Mouse (Mus musculus) neural tube, embryonic 12.5 days (tissue): Measurements from ENCODE around the gene Tyms. TPM values are rescaled to one million over a fixed set of nuclear protein-coding genes. Genes with fewer than 3 reads are reported as not detected.

ENCODE experiments used
- ATAC-seq: fragments of 200-750 bp; cut with Nextera tagmentation; 2 replicates; pipeline ENCODE4 v1.8.0; 2017; ENCODE audit warnings: low read depth, mild to moderate bottlenecking, moderate TSS enrichment, moderate library complexity; ENCODE audit not compliant: low FRiP score
- H3K27ac ChIP-seq: fragments of 300-500 bp; sonication (generic); 2 replicates; pipeline ENCODE4 v1.5.1; 2016
- H3K27me3 ChIP-seq: fragments of 300-500 bp; sonication (generic); replicated peaks from 2 replicates; pipeline ENCODE4 v1.6.1; 2016; ENCODE audit warnings: mild to moderate bottlenecking
- H3K36me3 ChIP-seq: fragments of 300-500 bp; sonication (generic); 2 replicates; pipeline ENCODE4 v1.6.1; 2016; ENCODE audit warnings: mild to moderate bottlenecking
- H3K4me1 ChIP-seq: fragments of 300-500 bp; sonication (generic); 2 replicates; pipeline ENCODE4 v1.6.1; 2016
- H3K4me2 ChIP-seq: fragments of 300-500 bp; sonication (generic); replicated peaks from 2 replicates; pipeline ENCODE4 v1.6.1; 2016; ENCODE audit warnings: mild to moderate bottlenecking
- H3K4me3 ChIP-seq: fragments of 300-500 bp; sonication (generic); 2 replicates; pipeline ENCODE4 v1.5.1; 2016
- H3K9ac ChIP-seq: fragments of 300-500 bp; sonication (generic); 2 replicates; pipeline ENCODE4 v1.6.1; 2016; ENCODE audit warnings: mild to moderate bottlenecking
- H3K9me3 ChIP-seq: fragments of 300-500 bp; sonication (generic); 2 replicates; pipeline ENCODE4 v1.6.1; 2016; ENCODE audit warnings: mild to moderate bottlenecking
- WGBS: fragments of 180-500 bp; shearing (Covaris S2); methylation state at CpG from one replicate; pipeline ENCODE4 v1.1.7; 2016; 5-methylcytosine and 5-hydroxymethylcytosine counted together
- polyA plus RNA-seq: library from polyadenylated mRNA; unstranded; fragments of >200 nt; fragmentation: Nextera tagmentation; extraction: Ambion mirVana; gene quantifications from 2 replicates; pipeline ENCODE4 v1.2.1, GENCODE M21; 2016

Tyms gene
- polyA plus RNA-seq, 1 experiment from 2014 or later: 140 TPM

GRCm38 (mm10) chr5:30110371-30111060 is 37.1 kb upstream of the Tyms start:
- Histone ChIP-seq H3K36me3 (peaks cover 32% of the 10 kb centered on the region), H3K9me3 (no peaks in the 10 kb centered on the region), H3K27ac (peak overlapping the region; percentile 5; the same call in 1 of the 2 replicates), H3K4me1 (peaks cover 82% of the 10 kb centered on the region), H3K9ac (peak overlapping the region; percentile 38; the same call in 1 of the 2 replicates), H3K27me3 (peaks cover 34% of the 10 kb centered on the region), H3K4me3 (0 out of 2 replicates have a peak overlapping the region, but pooled peaks have one; percentile 5), H3K4me2 (peak overlapping the region; percentile 51)
- 4% methylated on average over 22 of the region's 22 CpGs for WGBS
- ATAC-seq: no peak

- peaks cover 82% of the 10 kb centered on the region for H3K4me1 ChIP-seq
Measured at GRCm38 (mm10) chr5:30109899-30110298, 36.5 kb upstream of the Tyms start.

GRCm38 (mm10) chr5:30108233-30108632 is 34.8 kb upstream of the Tyms start:
- H3K4me3 ChIP-seq: no peak overlapping the region
- H3K4me1 ChIP-seq: peaks cover 70% of the 10 kb centered on the region
- H3K27ac ChIP-seq: 0 out of 2 replicates have a peak overlapping the region, but pooled peaks have one; percentile 26
- peaks cover 21% of the 10 kb centered on the region for H3K27me3 ChIP-seq
- peaks cover 13% of the 10 kb centered on the region; the same call in 1 of the 2 replicates for H3K36me3 ChIP-seq
- H3K9ac ChIP-seq: peak overlapping the region; percentile 38; the same call in 1 of the 2 replicates
- H3K4me2 ChIP-seq: peak overlapping the region; percentile 92
- no peaks in the 10 kb centered on the region for H3K9me3 ChIP-seq
- ATAC-seq: no peak
- WGBS: 65% methylated on average over 6 of the region's 6 CpGs

More at GRCm38 (mm10) chr5:30109899-30110298, 36.5 kb upstream of the Tyms start:
- H3K4me2 ChIP-seq: peak overlapping the region; percentile 51; the same call in 1 of the 2 replicates
- H3K27ac ChIP-seq: no peak overlapping the region
- H3K36me3 ChIP-seq: peaks cover 29% of the 10 kb centered on the region
- H3K9me3 ChIP-seq: no peaks in the 10 kb centered on the region
- no peak for ATAC-seq
- H3K27me3 ChIP-seq: peaks cover 34% of the 10 kb centered on the region
- 33% methylated on average over 2 of the region's 2 CpGs for WGBS
- no peak overlapping the region for H3K9ac ChIP-seq
- no peak overlapping the region for H3K4me3 ChIP-seq

GRCm38 (mm10) chr5:30107611-30108041 is 34.2 kb upstream of the Tyms start:
- Histone ChIP-seq H3K9ac (peak overlapping the region; percentile 38), H3K4me2 (peak overlapping the region; percentile 92), H3K4me1 (peaks cover 70% of the 10 kb centered on the region), H3K4me3 (peak overlapping the region; percentile 72), H3K9me3 (no peaks in the 10 kb centered on the region), H3K27me3 (peaks cover 15% of the 10 kb centered on the region), H3K27ac (peak overlapping the region; percentile 70), H3K36me3 (peaks cover 10% of the 10 kb centered on the region; the same call in 1 of the 2 replicates)
- 4% methylated on average over 5 of the region's 5 CpGs for WGBS
- peak; percentile 19 for ATAC-seq

DNA sequence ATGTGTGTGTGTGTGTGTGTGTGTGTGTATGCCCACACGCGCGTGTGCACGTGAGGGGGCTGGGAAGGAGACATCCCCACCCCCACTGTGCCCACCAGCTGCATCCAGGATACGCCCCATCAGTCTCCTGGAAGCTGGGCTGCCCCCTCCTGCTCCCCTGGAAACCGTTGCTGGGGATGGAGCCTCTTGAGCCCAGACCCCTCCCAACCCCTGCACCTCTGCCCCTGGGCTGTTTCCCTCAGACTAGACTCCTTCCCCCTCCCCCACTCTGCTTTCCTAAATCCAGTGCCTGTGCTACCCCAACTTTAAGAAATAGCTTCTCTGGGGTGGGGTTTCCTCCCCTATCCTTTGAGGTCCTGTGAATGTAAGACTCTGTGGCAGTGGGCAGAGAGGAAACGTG is 33.8 kb upstream of the Tyms start:
- peak overlapping the region; percentile 72 for H3K4me3 ChIP-seq
- H3K9ac ChIP-seq: peak overlapping the region; percentile 38; the same call in 1 of the 2 replicates
- under 1% methylated on average over 7 of the region's 7 CpGs for WGBS
- ATAC-seq: peak; percentile 68
- H3K36me3 ChIP-seq: peaks cover 6% of the 10 kb centered on the region; the same call in 1 of the 2 replicates
- H3K4me2 ChIP-seq: peak overlapping the region; percentile 92
- no peaks in the 10 kb centered on the region for H3K9me3 ChIP-seq
- peaks cover 11% of the 10 kb centered on the region for H3K27me3 ChIP-seq
- peaks cover 70% of the 10 kb centered on the region for H3K4me1 ChIP-seq
- H3K27ac ChIP-seq: peak overlapping the region; percentile 70

GRCm38 (mm10) chr5:30106756-30107155 is 33.3 kb upstream of the Tyms start:
- peaks cover 7% of the 10 kb centered on the region; the same call in 1 of the 2 replicates for H3K27me3 ChIP-seq
- H3K27ac ChIP-seq: peak overlapping the region; percentile 70
- H3K36me3 ChIP-seq: peaks cover 6% of the 10 kb centered on the region; the same call in 1 of the 2 replicates
- H3K9me3 ChIP-seq: no peaks in the 10 kb centered on the region
- H3K4me2 ChIP-seq: peak overlapping the region; percentile 92
- 6% methylated on average over 2 of the region's 2 CpGs for WGBS
- H3K9ac ChIP-seq: peak overlapping the region; percentile 83
- peak overlapping the region; percentile 72 for H3K4me3 ChIP-seq
- ATAC-seq: 0 out of 2 replicates have a peak, but pooled peaks have one; percentile 0
- H3K4me1 ChIP-seq: peaks cover 67% of the 10 kb centered on the region

DNA sequence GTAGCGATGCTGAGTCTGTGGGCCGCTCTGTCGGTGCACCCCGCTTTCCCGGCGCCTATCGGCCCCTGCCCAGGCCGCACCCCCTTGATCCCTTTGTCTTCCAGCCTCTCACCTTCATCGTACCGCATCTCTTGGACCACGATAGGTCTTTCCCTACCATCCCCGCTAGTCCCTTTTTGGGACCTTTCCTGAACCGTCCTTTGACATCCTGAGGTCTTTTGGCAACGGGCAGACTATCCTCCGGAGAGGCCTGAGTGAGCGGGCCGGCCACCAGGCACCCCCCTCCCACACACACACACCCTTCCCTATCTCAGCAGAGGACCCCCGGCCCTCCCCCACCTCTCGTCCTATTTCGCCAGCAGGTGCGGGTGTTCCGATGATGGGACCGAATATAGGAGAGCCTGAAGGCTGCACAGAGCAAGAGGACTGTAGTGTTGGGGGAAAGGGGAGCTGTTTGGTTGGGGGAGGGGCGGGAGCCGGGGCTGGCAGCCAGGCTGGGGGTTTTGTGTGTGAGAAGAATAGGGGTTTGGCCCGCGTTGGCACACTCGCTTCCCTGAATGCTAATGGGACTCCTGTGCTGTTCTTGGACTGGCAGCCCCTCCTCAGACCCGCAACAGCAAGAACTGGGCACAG is 32.4 kb upstream of the Tyms start, which contains the start of gene 3110082J24Rik:
Gene 3110082J24Rik, minus strand, starts transcription at position 419 of the 633 bp plus-strand sequence.
- peak; percentile 43 for ATAC-seq
- peaks cover 3% of the 10 kb centered on the region; the same call in 1 of the 2 replicates for H3K27me3 ChIP-seq
- peak within 1 kb of the TSS; percentile 92 for H3K4me2 ChIP-seq
- H3K4me1 ChIP-seq: peaks cover 57% of the 10 kb centered on the region
- under 1% methylated on average over 29 of the region's 29 CpGs for WGBS
- H3K27ac ChIP-seq: peak within 1 kb of the TSS; percentile 70
- no peaks in the 10 kb centered on the region for H3K9me3 ChIP-seq
- peak within 1 kb of the TSS; percentile 83 for H3K9ac ChIP-seq
- H3K4me3 ChIP-seq: peak within 1 kb of the TSS; percentile 72
- H3K36me3 ChIP-seq: peaks cover 6% of the 10 kb centered on the region; the same call in 1 of the 2 replicates

DNA sequence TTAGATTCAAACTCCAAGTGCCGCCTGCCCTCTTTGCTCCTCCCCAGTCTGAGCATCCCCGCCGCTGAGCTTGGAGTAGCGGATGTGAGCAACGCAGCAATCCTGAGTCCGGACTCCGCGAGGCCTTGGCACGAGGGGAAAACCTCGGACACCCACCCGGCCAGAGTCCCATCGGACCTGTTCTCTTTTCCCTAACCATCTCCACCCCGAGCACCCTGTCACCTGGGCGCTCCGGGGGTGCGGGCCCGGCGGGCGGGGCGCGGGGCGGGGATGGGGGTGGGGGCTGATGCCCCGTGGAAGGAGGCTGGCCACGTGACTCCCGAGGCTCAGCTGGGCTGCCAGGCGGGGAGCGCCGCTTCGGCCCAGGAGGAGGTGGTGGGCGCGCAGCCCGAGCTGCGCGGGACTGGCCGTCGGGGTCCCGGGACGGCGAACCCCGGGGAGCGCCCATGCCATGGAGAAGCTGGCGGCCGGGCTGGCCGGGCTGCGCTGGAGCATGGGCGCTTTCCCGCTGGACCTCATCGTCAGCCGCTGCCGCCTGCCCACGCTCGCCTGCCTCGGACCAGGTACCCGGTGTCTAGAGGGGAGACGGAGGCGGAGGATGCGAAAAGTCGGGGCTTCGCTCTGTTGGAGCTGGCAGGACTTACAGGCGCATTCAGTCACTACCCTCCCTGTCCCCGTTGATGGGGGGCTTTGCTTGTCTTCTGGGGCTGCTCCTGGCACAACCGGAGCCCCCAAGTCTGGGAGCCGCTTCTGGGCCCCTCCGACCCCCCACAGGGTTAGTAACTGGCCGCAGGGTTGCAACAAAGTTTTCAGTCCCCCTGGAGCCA is 31.6 kb upstream of the Tyms start, which contains the start of gene Garem2:
Gene Garem2, plus strand, starts transcription at position 321 of the 827 bp plus-strand sequence.
- ATAC-seq: peak; percentile 31
- under 1% methylated on average over 64 of the region's 65 CpGs for WGBS
- Histone ChIP-seq H3K9ac (peak within 1 kb of the TSS; percentile 83), H3K4me2 (peak within 1 kb of the TSS; percentile 92), H3K9me3 (no peaks in the 10 kb centered on the region), H3K36me3 (peaks cover 6% of the 10 kb centered on the region; the same call in 1 of the 2 replicates), H3K27ac (peak within 1 kb of the TSS; percentile 70), H3K4me3 (peak within 1 kb of the TSS; percentile 72), H3K4me1 (peaks cover 50% of the 10 kb centered on the region), H3K27me3 (peaks cover 3% of the 10 kb centered on the region; the same call in 1 of the 2 replicates)

DNA sequence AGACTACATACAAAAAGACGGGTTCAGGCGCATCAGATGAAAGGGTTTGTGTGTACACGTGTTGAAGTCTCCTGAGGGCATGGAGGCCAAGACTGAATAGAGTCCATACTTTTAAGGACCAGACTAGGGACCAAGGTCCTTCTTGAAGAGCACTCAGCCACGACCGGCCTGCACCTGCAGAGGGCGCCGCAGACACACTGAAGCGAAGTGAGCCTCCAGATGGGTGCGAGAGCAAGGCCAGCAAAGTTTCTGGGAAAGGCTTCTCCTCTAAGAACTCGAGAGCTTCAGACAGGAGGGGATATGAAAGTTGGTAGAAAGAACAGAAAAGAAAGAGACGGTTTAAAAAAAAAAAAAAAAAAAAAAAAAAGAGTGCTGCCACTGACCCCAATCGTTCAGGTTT is 30.9 kb upstream of the Tyms start:
- Histone ChIP-seq H3K27ac (no peak overlapping the region), H3K4me1 (peaks cover 43% of the 10 kb centered on the region), H3K4me3 (peak overlapping the region; percentile 72), H3K36me3 (peaks cover 1% of the 10 kb centered on the region; the same call in 1 of the 2 replicates), H3K27me3 (peaks cover 3% of the 10 kb centered on the region; the same call in 1 of the 2 replicates), H3K4me2 (peak overlapping the region; percentile 92), H3K9me3 (no peaks in the 10 kb centered on the region), H3K9ac (no peak overlapping the region)
- ATAC-seq: no peak
- under 1% methylated on average over 11 of the region's 12 CpGs for WGBS

DNA sequence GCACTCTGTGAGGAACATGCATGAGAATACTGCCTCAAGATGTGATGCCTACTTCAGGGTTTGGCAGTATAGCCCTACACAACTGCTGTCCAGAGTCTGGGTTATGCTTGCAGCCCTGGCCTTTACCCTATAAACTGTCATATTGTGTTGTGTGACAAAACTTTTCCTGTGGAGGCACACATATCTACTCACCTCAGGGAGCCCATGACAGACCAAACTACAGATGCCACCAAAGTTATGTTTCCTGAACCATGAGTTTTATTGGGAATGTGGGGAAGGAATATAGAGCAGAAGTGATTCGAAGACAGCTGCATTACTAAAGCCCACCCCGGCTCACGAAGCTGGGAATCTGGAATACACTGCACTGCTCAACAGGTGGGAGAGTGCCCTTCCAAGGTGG is 29.9 kb upstream of the Tyms start:
- H3K4me2 ChIP-seq: no peak overlapping the region
- no peaks in the 10 kb centered on the region for H3K9me3 ChIP-seq
- H3K9ac ChIP-seq: no peak overlapping the region
- H3K4me3 ChIP-seq: no peak overlapping the region
- H3K36me3 ChIP-seq: no peaks in the 10 kb centered on the region
- no peak overlapping the region for H3K27ac ChIP-seq
- ATAC-seq: no peak
- H3K27me3 ChIP-seq: peaks cover 3% of the 10 kb centered on the region; the same call in 1 of the 2 replicates
- H3K4me1 ChIP-seq: peaks cover 33% of the 10 kb centered on the region
- 83% methylated on average over 3 of the region's 3 CpGs for WGBS

GRCm38 (mm10) chr5:30098260-30098659 is 24.8 kb upstream of the Tyms start:
- no peak overlapping the region for H3K4me2 ChIP-seq
- H3K9me3 ChIP-seq: no peaks in the 10 kb centered on the region
- H3K4me1 ChIP-seq: no peaks in the 10 kb centered on the region
- ATAC-seq: no peak
- 95% methylated on average over 1 of the region's 1 CpGs for WGBS
- no peaks in the 10 kb centered on the region for H3K36me3 ChIP-seq
- H3K9ac ChIP-seq: no peak overlapping the region
- no peaks in the 10 kb centered on the region for H3K27me3 ChIP-seq
- H3K4me3 ChIP-seq: no peak overlapping the region
- no peak overlapping the region for H3K27ac ChIP-seq
